Mouse (Mus musculus): ENCODE measurements around the gene Lyar.

The Lyar gene

DNA sequence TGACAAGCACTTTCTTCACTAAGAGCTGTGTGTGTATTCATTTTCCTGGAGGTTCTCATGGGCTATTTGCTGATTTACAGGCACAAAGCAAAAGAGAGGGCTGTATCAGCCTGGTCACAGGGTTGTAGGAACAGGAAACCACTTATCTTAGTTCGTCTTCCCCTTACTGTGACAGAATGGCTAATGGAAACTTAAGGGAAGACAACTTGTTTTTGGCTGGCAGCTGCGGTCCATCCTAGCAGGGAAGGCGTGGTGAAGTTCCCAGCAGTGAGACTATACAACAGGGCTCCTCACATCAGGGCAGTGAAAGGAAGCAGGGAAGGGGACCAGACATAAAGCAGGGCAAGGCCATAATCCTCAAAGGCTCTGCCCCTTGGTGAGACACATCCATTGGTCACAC, 35.4 kb downstream of the Lyar start:
- DNase-seq (ENCODE audit: low spot score): no peak

DNA sequence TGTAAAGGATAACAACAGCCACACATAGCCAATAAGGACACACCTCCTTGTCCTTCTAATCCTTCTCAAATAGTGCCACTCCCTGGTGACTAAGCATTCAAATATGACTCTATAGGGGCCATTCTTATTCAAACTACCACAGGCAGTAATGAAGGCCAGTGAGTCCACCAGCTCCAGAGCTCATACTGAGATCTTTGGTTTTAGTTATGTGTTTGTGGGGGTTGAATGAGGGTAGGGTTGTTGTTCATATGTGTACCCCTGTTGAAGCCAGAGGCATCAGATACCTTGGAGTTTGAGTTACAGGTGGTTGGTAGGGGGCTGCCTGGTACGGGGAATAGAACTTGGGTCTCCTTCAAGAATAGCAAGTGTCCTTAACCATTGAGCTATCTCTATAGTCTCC, 36.3 kb downstream of the Lyar start:
- no peak for DNase-seq (ENCODE audit: low spot score)

DNA sequence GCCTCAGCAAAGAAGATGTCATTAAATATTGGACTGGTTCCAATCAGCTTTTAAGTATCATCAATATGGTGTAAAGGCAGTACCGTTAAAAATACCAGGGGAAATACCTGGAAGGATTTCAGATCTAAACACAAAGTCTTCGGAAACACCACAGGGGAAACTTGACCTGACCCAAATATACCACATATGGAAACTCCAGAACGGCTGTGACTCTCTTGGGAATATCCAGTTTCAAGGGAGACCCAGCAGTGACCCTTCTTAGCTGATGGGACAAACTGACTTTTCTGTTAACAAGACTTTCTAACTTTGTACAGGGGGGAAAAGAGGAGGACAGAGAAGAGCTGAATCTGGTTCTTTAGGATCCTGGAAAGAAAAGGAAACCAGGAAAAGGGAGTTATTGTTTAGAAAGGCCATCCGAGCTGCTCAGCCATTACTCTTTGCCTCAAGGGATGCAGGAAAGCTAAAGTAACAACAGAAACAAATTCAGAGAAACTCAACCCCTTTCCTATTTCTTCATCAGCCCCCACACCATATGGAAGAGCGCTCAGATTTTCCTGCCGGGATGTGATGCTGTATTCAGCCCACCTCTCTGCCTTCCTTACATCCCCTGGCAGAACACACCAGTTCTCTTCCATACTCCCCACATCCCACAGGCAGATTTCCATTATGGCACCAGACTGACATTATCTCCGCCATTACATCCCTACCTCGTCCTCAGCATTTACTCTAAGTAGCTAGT, 37.9 kb downstream of the Lyar start:
- DNase-seq (ENCODE audit: low spot score): no peak

DNA sequence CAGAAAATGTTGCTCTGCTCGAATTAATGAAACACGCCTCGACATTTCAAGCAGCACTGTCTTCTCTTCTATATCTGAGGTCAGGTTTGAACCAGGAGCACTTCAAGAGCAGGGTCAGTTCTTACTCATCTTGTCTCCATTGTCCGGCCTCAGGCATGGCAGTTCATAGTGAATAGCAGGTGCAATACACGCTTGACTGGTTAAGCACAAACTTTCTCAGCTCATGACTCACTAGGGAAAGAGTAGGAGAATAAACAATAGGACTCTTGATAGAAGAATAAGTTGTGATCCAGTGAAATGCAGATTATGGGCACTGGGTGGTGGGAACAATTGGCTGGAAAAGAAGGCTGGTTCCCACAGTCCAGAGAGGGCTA, 38.5 kb downstream of the Lyar start:
- no peak for DNase-seq (ENCODE audit: low spot score)

DNA sequence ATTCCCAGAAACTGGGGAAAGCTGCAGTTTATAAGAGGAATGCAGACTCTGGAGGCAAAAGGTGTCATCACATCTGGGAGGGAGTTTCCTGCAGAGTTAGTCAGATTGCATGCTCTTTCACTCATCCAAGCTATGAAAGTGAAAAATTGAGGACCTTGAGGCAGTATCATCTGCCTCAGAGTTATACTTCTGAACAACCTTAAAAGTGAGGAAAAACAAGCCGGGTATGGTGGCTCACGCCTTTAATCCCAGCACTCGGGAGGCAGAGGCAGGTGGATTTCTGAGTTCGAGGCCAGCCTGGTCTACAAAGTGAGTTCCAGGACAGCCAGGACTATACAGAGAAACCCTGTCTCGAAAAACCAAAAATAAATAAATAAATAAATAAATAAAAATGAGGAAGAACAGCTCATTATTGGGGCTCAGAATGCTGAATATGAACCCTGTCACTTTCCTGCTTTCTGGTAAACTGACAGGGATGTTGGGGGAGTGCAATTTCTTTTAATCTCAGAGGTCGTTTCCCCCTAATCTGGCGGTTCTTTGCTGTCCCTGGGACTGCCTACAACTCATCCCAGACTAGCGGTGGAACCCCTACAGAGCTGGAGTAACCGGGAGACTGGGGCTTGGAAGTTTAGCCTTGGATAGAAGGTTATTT, 39.3 kb downstream of the Lyar start:
- peak; percentile 28 for DNase-seq (ENCODE audit: low spot score)

DNA sequence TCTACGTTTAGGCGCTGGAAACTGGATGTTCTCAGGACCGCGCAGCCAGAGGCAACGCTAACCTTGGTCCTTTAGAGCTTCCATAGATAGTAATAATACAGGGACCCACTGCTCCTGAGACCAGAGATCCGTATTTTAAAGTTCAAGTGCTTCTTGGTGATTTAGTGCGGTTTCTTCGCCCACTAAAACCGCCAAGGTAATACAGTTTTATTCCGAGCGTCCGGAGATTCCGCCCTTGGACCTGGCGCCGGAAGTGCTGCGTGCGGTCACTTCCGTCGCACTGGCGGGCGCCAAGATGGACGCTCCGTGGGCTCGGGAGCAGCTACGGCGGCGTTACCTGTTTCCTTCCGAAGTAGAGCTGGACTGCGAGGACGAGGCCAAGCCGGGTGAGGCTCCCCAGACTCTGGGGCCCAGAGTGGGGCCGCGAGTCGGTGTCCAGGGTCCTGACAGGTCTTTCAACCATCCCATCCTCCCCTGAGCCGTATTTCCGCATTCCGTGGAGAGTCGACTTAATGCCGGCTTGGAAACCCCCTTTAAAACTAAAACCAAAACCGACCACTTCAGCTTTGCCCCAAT, 39.9 kb downstream of the Lyar start, which contains the start of gene Tmem128:
TSS of gene Tmem128 (plus strand) at position 79 of the 576 bp plus-strand sequence.
- peak; percentile 83 for DNase-seq (ENCODE audit: low spot score)

DNA sequence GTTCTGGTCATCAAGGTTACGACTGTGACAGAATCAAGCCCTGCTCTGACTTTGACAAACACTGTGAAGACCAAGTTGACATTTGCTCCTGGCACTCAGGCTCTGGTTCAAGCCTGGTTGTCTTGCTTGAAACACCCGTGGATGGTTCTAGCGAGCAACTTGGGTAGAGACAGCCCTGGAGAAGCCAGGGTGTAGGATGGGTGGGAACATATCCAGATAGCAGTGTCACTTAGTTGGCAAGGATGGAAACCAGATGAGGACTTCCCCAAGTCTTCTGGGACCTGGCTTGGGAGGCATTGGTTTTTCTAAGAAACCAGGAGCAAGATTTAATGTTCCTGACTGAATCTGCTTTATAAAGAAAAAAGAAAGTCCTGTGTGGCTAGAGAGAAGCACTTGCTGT, 50.7 kb downstream of the Lyar start:
- peak; percentile 66 for DNase-seq (ENCODE audit: low spot score)

DNA sequence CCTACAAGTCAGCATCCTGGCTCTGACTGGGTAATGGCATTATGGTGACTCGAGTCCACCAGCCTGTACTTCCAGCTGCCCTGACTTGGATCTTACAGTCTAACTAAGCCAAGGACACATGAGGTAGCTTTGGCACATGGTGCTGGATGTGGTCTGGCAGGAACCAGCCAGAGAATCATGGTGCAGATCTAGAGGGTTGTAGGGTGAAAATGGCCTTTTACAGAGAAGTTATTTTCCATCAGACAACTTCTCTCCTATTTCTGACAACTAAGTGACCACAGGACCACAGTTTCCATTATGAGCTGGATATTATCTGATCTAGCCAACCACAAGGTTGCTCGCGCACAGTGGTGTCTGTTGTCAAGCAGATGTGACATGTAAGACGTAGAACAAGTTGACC, 53.6 kb downstream of the Lyar start:
- no peak for DNase-seq (ENCODE audit: low spot score)

DNA sequence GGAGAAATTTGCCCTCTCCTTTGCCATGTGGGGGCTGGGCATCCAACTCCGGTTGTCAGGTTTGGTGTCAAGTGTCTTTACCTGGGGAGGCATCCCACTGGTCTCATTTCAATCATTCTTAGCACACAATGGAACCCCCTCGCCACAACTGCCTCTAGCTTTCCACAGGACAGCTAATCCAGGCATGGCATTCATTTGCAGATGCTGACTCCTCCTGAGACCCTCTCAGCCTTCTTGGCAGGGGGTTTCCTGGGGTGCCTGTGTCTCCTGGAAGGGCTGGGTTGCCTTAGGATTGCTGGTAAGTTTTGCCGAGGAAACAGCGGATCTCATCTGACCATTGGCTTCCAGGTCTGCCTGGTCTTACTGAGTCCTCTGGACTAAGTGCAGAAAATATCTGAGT, 55.5 kb downstream of the Lyar start, which contains the start of gene Otop1:
TSS of gene Otop1 (plus strand) at position 202 of the 400 bp plus-strand sequence.
- DNase-seq (ENCODE audit: low spot score): no peak

DNA sequence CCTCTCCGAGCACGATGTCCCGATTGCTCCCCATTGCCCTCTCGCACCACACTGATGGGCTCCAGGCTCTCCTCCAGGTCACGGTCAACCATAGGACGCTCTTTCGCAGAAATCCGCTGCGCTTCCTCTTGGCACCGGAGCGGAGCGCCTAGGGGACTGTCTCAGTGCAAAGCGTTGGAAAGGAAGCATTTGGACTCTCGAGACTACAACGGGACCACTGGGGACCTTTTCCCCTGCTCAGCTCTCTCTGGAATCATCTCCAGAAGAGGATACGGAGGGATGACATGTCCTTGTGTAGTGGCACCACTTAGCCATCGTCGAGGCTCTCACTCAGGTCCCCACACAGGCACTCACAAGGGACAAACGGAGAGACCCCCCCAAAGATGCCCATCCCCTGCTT, 56.2 kb downstream of the Lyar start:
- no peak for DNase-seq (ENCODE audit: low spot score)

DNA sequence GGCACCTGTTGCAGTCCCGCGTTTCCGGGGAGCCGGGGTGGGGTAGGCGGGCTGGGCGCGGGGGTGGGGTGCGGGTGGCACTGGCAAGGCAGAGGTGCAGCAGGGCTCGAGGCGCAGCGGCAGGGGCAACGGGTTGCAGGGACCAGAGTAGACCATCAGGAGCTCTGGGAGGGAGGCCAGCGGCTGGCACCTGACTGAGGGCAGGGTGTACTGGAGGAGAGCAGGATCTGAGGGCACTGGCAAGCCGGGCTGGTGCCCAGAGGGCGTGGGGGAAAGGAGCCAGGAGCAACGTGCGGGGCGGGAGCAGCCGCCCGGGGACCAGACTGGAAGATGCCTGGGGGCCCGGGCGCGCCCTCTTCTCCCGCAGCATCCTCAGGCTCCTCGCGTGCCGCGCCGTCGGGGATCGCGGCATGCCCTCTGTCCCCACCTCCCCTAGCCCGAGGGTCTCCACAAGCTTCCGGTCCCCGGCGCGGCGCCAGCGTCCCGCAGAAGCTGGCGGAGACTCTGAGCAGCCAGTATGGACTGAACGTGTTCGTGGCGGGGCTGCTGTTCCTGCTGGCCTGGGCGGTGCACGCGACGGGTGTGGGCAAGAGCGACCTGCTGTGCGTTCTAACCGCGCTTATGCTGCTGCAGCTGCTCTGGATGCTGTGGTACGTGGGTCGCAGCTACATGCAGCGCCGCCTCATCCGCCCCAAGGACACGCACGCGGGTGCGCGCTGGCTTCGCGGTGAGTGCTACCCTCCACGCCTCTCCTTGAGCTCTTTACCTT, 57.0 kb downstream of the Lyar start:
- DNase-seq (ENCODE audit: low spot score): no peak

DNA sequence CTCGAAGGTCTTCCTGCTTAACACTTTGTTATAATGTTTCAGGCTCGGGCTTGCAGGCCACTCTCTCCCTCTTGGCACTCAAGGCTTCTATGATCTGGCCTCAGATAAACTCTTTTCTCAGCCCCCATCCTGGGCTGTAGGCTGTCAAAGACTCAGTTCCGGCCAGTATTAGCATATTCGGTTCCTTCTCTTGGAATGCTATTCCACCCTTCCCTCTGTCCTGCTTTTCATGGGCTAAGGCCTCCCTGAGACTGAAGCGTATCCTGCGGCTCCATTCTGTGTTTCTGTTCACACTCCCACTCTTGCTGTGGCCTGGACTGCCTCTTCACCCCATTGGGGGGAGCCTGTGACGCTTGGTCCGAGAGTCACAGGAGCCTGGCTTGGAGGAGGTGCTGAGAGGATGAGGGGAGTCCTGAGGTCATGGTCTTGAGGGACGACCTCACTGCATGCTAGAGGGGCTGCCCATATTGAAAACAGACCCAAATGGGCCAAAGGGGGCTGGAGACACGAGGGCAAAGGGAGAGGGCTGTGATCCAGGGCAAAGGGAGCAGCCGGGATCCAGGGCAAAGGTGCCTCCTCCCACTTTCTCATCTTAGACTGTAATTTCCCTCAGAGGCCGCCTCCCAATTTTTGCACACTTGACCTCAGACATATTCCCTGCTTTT, 57.8 kb downstream of the Lyar start:
- DNase-seq (ENCODE audit: low spot score): peak; percentile 25

DNA sequence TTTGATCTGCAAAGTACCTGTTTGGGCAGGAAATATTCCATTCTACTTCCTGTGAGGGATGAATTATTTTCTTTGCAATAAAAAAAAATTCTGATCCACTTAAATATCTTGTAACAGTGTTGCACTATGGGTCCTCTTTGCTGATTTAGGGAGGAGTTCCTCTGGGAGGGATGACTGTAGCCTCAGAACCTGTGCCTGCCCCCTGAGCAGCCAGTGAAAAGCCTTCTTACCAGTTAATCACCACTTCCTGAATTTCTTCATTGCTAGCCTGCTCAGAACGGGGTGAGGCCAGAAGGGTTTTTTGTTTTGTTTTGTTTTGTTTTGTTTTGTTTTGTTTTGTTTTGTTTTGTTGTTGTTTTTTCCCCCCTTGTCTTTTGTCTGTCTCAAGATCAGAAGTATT, 59.8 kb downstream of the Lyar start:
- DNase-seq (ENCODE audit: low spot score): no peak

All from adipocyte (in vitro differentiated cells).